Mouse (Mus musculus): ENCODE results near the gene Epx.

Epx gene

GRCm38 (mm10) chr11:87817443-87817773 is 57.9 kb downstream of the Epx start:
- Histone ChIP-seq H3K9me3 (ENCODE audit: low read length) (no peaks in the 10 kb centered on the region), H3K36me3 (ENCODE audit: insufficient read depth, low read length) (no peaks in the 10 kb centered on the region)
- TF ChIP-seq POU5F1 (IDR thresholded peaks at IDR 0.05; ENCODE audit: borderline replicate concordance, low read length) (no peak), NANOG (IDR thresholded peaks at IDR 0.05; ENCODE audit: borderline replicate concordance, low read length) (no peak), CTCF (conservative IDR thresholded peaks at IDR 0.05; ENCODE audit: low read length) (no peak)

GRCm38 (mm10) chr11:87816707-87817442 is 58.5 kb downstream of the Epx start:
- H3K9me3 ChIP-seq (ENCODE audit: low read length), result no peaks in the 10 kb centered on the region
- peaks cover 24% of the 10 kb centered on the region for H3K4me1 ChIP-seq (replicated peaks; ENCODE audit: low read depth, low read length)
- peak overlapping the region; percentile 65 for H3K4me3 ChIP-seq (replicated peaks; ENCODE audit: low read length)
- H3K27me3 ChIP-seq (ENCODE audit: insufficient read depth, low read length), result peaks cover 64% of the 10 kb centered on the region
- peak; percentile 71 for TF ChIP-seq CTCF (conservative IDR thresholded peaks at IDR 0.05; ENCODE audit: low read length)
- TF ChIP-seq POU5F1 (IDR thresholded peaks at IDR 0.05; ENCODE audit: borderline replicate concordance, low read length), result no peak
- no peaks in the 10 kb centered on the region for H3K36me3 ChIP-seq (ENCODE audit: insufficient read depth, low read length)

More at GRCm38 (mm10) chr11:87817443-87817773, 57.9 kb downstream of the Epx start:
- peaks cover 70% of the 10 kb centered on the region for H3K27me3 ChIP-seq (ENCODE audit: insufficient read depth, low read length)
- peaks cover 24% of the 10 kb centered on the region for H3K4me1 ChIP-seq (replicated peaks; ENCODE audit: low read depth, low read length)
- H3K4me3 ChIP-seq (replicated peaks; ENCODE audit: low read length), result peak overlapping the region; percentile 65

GRCm38 (mm10) chr11:87814831-87815230 is 60.5 kb downstream of the Epx start:
- H3K4me1 ChIP-seq (replicated peaks; ENCODE audit: low read depth, low read length), result peaks cover 24% of the 10 kb centered on the region
- peaks cover 59% of the 10 kb centered on the region for H3K27me3 ChIP-seq (ENCODE audit: insufficient read depth, low read length)
- TF ChIP-seq CTCF (conservative IDR thresholded peaks at IDR 0.05; ENCODE audit: low read length) (no peak), NANOG (IDR thresholded peaks at IDR 0.05; ENCODE audit: borderline replicate concordance, low read length) (no peak), POU5F1 (IDR thresholded peaks at IDR 0.05; ENCODE audit: borderline replicate concordance, low read length) (no peak)
- H3K36me3 ChIP-seq (ENCODE audit: insufficient read depth, low read length), result no peaks in the 10 kb centered on the region
- H3K9me3 ChIP-seq (ENCODE audit: low read length), result no peaks in the 10 kb centered on the region
- no peak overlapping the region for H3K4me3 ChIP-seq (replicated peaks; ENCODE audit: low read length)

All from E14TG2a.4 (cell line).